Mouse (Mus musculus) cerebellum, postnatal 10 days (tissue): ENCODE data around the gene Map2k5.

ENCODE experiments used
- DNase-seq, 2 experiments: peaks; one replicate each; pipeline ENCODE4 v3.0.0; 2021; ENCODE audit warnings: mixed read lengths in 2 of 2

Gene Map2k5

GRCm38 (mm10) chr9:63377270-63378142 is at the start of gene Map2k5:
Gene Map2k5, minus strand, starts transcription at chr9:63377902.
- DNase-seq, result peak; percentile 97

- peak; percentile 11 to 17 for DNase-seq
These were observed 43.5 kb upstream of the Map2k5 start for GRCm38 (mm10) chr9:63421096-63421736.

GRCm38 (mm10) chr9:63420396-63420795 is 42.7 kb upstream of the Map2k5 start:
- peak; percentile 48 to 66 for DNase-seq

- no peak for DNase-seq
These were observed 22.5 kb upstream of the Map2k5 start for GRCm38 (mm10) chr9:63400176-63400575.

GRCm38 (mm10) chr9:63399463-63399815 is 21.7 kb upstream of the Map2k5 start:
- no peak for DNase-seq

GRCm38 (mm10) chr9:63398611-63399462 is 21.1 kb upstream of the Map2k5 start, which contains the start of gene 2300009A05Rik:
Gene 2300009A05Rik, minus strand, starts transcription at chr9:63399246.
- peak; percentile 92 to 96 for DNase-seq

- no peak for DNase-seq
These were observed 17.9 kb upstream of the Map2k5 start for GRCm38 (mm10) chr9:63395612-63396011.

- DNase-seq, result no peak
These were observed 13.6 kb upstream of the Map2k5 start for GRCm38 (mm10) chr9:63391307-63391706.

- DNase-seq, result no peak
These were observed 5.1 kb upstream of the Map2k5 start for GRCm38 (mm10) chr9:63382761-63383160.

GRCm38 (mm10) chr9:63380326-63380725 is 2.6 kb upstream of the Map2k5 start:
- DNase-seq, result no peak

GRCm38 (mm10) chr9:63378174-63378573 is 472 bp upstream of the Map2k5 start:
- DNase-seq, result peak in 1 of 2 experiments; percentile 37

- no peak for DNase-seq
These were observed 4.4 kb downstream of the Map2k5 start for GRCm38 (mm10) chr9:63373315-63373714.

- peak; percentile 54 to 74 for DNase-seq
These were observed 5.2 kb downstream of the Map2k5 start for GRCm38 (mm10) chr9:63372541-63372940.

- DNase-seq, result no peak
These were observed 17.3 kb downstream of the Map2k5 start for GRCm38 (mm10) chr9:63360410-63360809.

- no peak for DNase-seq
These were observed 18.7 kb downstream of the Map2k5 start for GRCm38 (mm10) chr9:63359016-63359415.

- no peak for DNase-seq
These were observed 21.0 kb downstream of the Map2k5 start for GRCm38 (mm10) chr9:63356721-63357120.

- DNase-seq, result no peak
These were observed 21.4 kb downstream of the Map2k5 start for GRCm38 (mm10) chr9:63356278-63356677.

- DNase-seq, result no peak
These were observed 23.5 kb downstream of the Map2k5 start for GRCm38 (mm10) chr9:63354168-63354567.

- no peak for DNase-seq
These were observed 27.7 kb downstream of the Map2k5 start for GRCm38 (mm10) chr9:63350030-63350429.

GRCm38 (mm10) chr9:63349241-63349640 is 28.5 kb downstream of the Map2k5 start:
- no peak for DNase-seq

GRCm38 (mm10) chr9:63348146-63348545 is 29.6 kb downstream of the Map2k5 start:
- DNase-seq, result peak; percentile 23 to 27

- peak; percentile 47 to 55 for DNase-seq
These were observed 31.7 kb downstream of the Map2k5 start for GRCm38 (mm10) chr9:63346029-63346428.

GRCm38 (mm10) chr9:63341761-63342160 is 35.9 kb downstream of the Map2k5 start:
- peak in 1 of 2 experiments; percentile 32 for DNase-seq
